Mouse (Mus musculus): ENCODE results near the gene Cx3cr1. TPM values are rescaled to one million over a fixed set of nuclear protein-coding genes. Genes with fewer than 3 reads are reported as not detected.

Cx3cr1 gene
- polyA plus RNA-seq, 1 experiment = 0.04 TPM

DNA sequence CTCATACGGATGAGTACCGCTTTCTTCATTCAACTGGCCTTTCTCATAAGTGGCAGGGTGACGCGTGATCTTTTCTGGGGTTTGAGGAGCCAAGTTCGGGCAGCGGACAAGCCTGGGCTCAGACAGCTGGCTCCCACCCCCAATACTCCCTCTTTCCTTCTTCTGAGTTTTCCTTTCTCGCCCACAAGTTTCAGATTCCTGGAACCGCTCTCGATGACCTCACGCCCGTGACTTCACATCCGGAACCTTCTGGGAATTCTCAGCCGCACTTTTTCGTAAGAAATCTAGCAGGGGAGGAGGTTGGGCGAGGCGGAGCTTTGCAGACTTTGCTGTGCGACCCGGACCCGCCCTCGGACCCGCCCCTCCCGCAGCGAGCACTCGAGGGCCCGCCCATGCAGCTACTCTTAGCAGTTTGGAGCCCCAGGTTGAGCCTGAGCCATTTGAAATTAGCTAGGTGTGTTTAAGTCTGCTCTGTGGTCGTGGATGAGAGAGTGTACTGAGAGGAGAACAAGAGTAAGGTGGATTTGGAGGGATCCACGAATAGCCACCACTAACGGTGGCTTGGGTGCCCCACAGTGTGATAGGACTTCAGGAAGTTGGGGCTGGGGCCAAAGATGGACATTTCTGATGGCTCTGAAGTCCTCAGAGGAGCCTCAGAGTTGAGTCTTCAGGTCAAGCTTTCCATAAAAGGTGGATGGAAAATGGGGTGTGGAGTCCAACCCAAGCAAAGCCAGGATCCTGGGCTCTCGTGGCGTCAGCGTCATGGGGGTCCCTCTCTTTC is 67.5 kb downstream of the Cx3cr1 start:
- Histone ChIP-seq H3ac (ENCODE audit: control insufficient read depth, insufficient read length, low read depth) (peak overlapping the region; percentile 1), H3K36me3 (ENCODE audit: control insufficient read depth, insufficient read depth) (no peaks in the 10 kb centered on the region), H3K4me3 (ENCODE audit: insufficient read depth, poor library complexity, severe bottlenecking) (no peak overlapping the region), H3K27me3 (ENCODE audit: control insufficient read depth, insufficient read depth, insufficient read length) (no peaks in the 10 kb centered on the region), H3K79me3 (ENCODE audit: low read depth) (no peaks in the 10 kb centered on the region), H3K79me2 (ENCODE audit: control insufficient read depth, insufficient read depth) (no peaks in the 10 kb centered on the region)
- TF ChIP-seq MAX (IDR thresholded peaks at IDR 0.05) = no peak
- TF ChIP-seq MYOG (IDR thresholded peaks at IDR 0.05; ENCODE audit: control insufficient read depth, extremely low read depth, insufficient read length) = no peak
- no peak for TF ChIP-seq CTCF (IDR thresholded peaks at IDR 0.05; ENCODE audit: control insufficient read depth, insufficient read depth, insufficient read length)
- TF ChIP-seq MYOD1 (IDR thresholded peaks at IDR 0.05; ENCODE audit: control insufficient read depth, insufficient read length, low read depth) = no peak
- TF ChIP-seq FOSL1 (IDR thresholded peaks at IDR 0.05; ENCODE audit: insufficient read depth, low read length, poor library complexity, severe bottlenecking) = no peak
- TF ChIP-seq USF1 (IDR thresholded peaks at IDR 0.05; ENCODE audit: low read depth) = no peak
- TF ChIP-seq CEBPB (IDR thresholded peaks at IDR 0.05; ENCODE audit: low read depth) = no peak

DNA sequence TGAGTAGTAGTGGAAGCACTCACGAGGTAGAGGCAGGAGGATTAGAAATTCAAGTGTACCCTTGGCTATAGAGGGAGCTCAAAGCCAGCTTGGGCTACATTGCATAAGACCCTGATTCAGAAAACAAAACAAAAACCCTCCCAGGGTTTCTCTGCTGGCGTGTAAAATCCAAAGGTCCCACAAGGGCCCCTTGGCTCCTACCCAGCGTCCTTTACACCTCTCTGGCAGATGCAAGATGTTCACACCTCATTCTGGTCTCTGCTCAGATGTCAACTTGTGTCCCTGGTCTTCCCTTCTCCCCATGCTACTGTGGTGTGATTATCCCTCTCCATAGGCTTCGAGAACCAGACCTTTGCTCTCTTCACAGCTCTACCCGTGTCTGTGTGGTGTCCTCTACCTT is 68.9 kb downstream of the Cx3cr1 start:
- no peak overlapping the region for H3K4me3 ChIP-seq (ENCODE audit: insufficient read depth, poor library complexity, severe bottlenecking)
- H3ac ChIP-seq (ENCODE audit: control insufficient read depth, insufficient read length, low read depth) = no peak overlapping the region
- H3K27me3 ChIP-seq (ENCODE audit: control insufficient read depth, insufficient read depth, insufficient read length) = no peaks in the 10 kb centered on the region
- H3K36me3 ChIP-seq (ENCODE audit: control insufficient read depth, insufficient read depth) = no peaks in the 10 kb centered on the region
- H3K79me3 ChIP-seq (ENCODE audit: low read depth) = no peaks in the 10 kb centered on the region
- H3K79me2 ChIP-seq (ENCODE audit: control insufficient read depth, insufficient read depth) = no peaks in the 10 kb centered on the region
- TF ChIP-seq FOSL1 (IDR thresholded peaks at IDR 0.05; ENCODE audit: insufficient read depth, low read length, poor library complexity, severe bottlenecking) (no peak), MYOG (IDR thresholded peaks at IDR 0.05; ENCODE audit: control insufficient read depth, extremely low read depth, insufficient read length) (no peak), USF1 (IDR thresholded peaks at IDR 0.05; ENCODE audit: low read depth) (no peak), CEBPB (IDR thresholded peaks at IDR 0.05; ENCODE audit: low read depth) (no peak), MYOD1 (IDR thresholded peaks at IDR 0.05; ENCODE audit: control insufficient read depth, insufficient read length, low read depth) (no peak), CTCF (IDR thresholded peaks at IDR 0.05; ENCODE audit: control insufficient read depth, insufficient read depth, insufficient read length) (no peak), MAX (IDR thresholded peaks at IDR 0.05) (no peak)

DNA sequence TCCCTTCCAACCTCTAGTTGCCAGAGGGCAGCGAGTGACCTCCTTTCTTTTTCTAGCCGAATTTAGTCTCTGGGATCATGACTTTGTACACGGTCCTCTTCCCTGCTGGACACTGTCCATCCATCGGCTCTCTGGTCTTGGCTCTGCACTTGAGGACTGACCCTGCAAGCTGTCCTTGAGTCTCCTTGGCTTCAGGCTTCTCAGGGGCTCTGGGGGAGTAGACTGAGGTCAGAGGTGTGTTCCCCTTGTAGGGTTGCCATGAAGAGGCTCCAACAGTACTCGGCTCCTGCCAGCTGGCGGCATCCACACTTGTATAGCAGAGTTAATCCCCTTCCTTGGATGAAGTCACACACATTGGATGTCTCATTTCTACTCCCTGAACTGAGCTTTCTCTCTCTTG is 70.0 kb downstream of the Cx3cr1 start:
- no peak for TF ChIP-seq CTCF (IDR thresholded peaks at IDR 0.05; ENCODE audit: control insufficient read depth, insufficient read depth, insufficient read length)
- no peak for TF ChIP-seq MYOD1 (IDR thresholded peaks at IDR 0.05; ENCODE audit: control insufficient read depth, insufficient read length, low read depth)
- TF ChIP-seq MYOG (IDR thresholded peaks at IDR 0.05; ENCODE audit: control insufficient read depth, extremely low read depth, insufficient read length) = no peak
- Histone ChIP-seq H3ac (ENCODE audit: control insufficient read depth, insufficient read length, low read depth) (no peak overlapping the region), H3K79me2 (ENCODE audit: control insufficient read depth, insufficient read depth) (no peaks in the 10 kb centered on the region), H3K27me3 (ENCODE audit: control insufficient read depth, insufficient read depth, insufficient read length) (no peaks in the 10 kb centered on the region), H3K4me3 (ENCODE audit: insufficient read depth, poor library complexity, severe bottlenecking) (no peak overlapping the region), H3K36me3 (ENCODE audit: control insufficient read depth, insufficient read depth) (no peaks in the 10 kb centered on the region), H3K79me3 (ENCODE audit: low read depth) (no peaks in the 10 kb centered on the region)

GRCm38 (mm10) chr9:119998776-119999175 is 70.9 kb downstream of the Cx3cr1 start:
- H3K36me3 ChIP-seq (ENCODE audit: control insufficient read depth, insufficient read depth) = no peaks in the 10 kb centered on the region
- no peak overlapping the region for H3ac ChIP-seq (ENCODE audit: control insufficient read depth, insufficient read length, low read depth)
- no peaks in the 10 kb centered on the region for H3K27me3 ChIP-seq (ENCODE audit: control insufficient read depth, insufficient read depth, insufficient read length)
- no peaks in the 10 kb centered on the region for H3K79me3 ChIP-seq (ENCODE audit: low read depth)
- H3K79me2 ChIP-seq (ENCODE audit: control insufficient read depth, insufficient read depth) = no peaks in the 10 kb centered on the region
- TF ChIP-seq CTCF (IDR thresholded peaks at IDR 0.05; ENCODE audit: control insufficient read depth, insufficient read depth, insufficient read length) = no peak
- TF ChIP-seq USF1 (IDR thresholded peaks at IDR 0.05; ENCODE audit: low read depth) = no peak
- no peak for TF ChIP-seq MYOG (IDR thresholded peaks at IDR 0.05; ENCODE audit: control insufficient read depth, extremely low read depth, insufficient read length)
- TF ChIP-seq MAX (IDR thresholded peaks at IDR 0.05) = no peak
- no peak for TF ChIP-seq FOSL1 (IDR thresholded peaks at IDR 0.05; ENCODE audit: insufficient read depth, low read length, poor library complexity, severe bottlenecking)
- TF ChIP-seq MYOD1 (IDR thresholded peaks at IDR 0.05; ENCODE audit: control insufficient read depth, insufficient read length, low read depth) = no peak
- TF ChIP-seq CEBPB (IDR thresholded peaks at IDR 0.05; ENCODE audit: low read depth) = no peak
- H3K4me3 ChIP-seq (ENCODE audit: insufficient read depth, poor library complexity, severe bottlenecking) = no peak overlapping the region

GRCm38 (mm10) chr9:119996080-119996479 is 73.6 kb downstream of the Cx3cr1 start:
- no peak overlapping the region for H3ac ChIP-seq (ENCODE audit: control insufficient read depth, insufficient read length, low read depth)
- TF ChIP-seq USF1 (IDR thresholded peaks at IDR 0.05; ENCODE audit: low read depth) (no peak), MYOG (IDR thresholded peaks at IDR 0.05; ENCODE audit: control insufficient read depth, extremely low read depth, insufficient read length) (no peak)
- no peaks in the 10 kb centered on the region for H3K36me3 ChIP-seq (ENCODE audit: control insufficient read depth, insufficient read depth)
- H3K79me3 ChIP-seq (ENCODE audit: low read depth) = no peaks in the 10 kb centered on the region
- no peaks in the 10 kb centered on the region for H3K79me2 ChIP-seq (ENCODE audit: control insufficient read depth, insufficient read depth)
- no peak overlapping the region for H3K4me3 ChIP-seq (ENCODE audit: insufficient read depth, poor library complexity, severe bottlenecking)
- no peaks in the 10 kb centered on the region for H3K27me3 ChIP-seq (ENCODE audit: control insufficient read depth, insufficient read depth, insufficient read length)

DNA sequence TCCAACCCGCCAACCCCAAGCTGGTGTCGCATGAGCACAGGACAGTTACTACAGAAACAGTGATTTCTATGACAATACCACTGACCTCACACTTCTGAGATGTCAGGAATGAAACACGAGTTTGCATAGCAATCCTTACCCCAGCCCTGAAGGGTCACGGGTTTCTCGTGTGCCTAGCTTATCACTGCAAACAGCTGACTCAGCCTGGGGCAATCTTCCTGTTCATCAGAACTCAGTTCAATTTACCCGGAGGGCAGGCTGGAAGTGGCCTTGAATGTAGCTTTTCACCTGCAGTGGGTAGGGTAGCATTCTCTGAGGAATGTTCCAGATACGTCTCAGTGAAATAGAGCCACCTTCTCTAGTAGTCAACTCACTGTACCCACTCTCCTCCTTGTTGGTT is 75.5 kb downstream of the Cx3cr1 start:
- no peaks in the 10 kb centered on the region for H3K79me2 ChIP-seq (ENCODE audit: control insufficient read depth, insufficient read depth)
- H3K27me3 ChIP-seq (ENCODE audit: control insufficient read depth, insufficient read depth, insufficient read length) = no peaks in the 10 kb centered on the region
- H3K4me3 ChIP-seq (ENCODE audit: insufficient read depth, poor library complexity, severe bottlenecking) = no peak overlapping the region
- H3K36me3 ChIP-seq (ENCODE audit: control insufficient read depth, insufficient read depth) = no peaks in the 10 kb centered on the region
- H3ac ChIP-seq (ENCODE audit: control insufficient read depth, insufficient read length, low read depth) = no peak overlapping the region
- H3K79me3 ChIP-seq (ENCODE audit: low read depth) = no peaks in the 10 kb centered on the region
- no peak for TF ChIP-seq FOSL1 (IDR thresholded peaks at IDR 0.05; ENCODE audit: insufficient read depth, low read length, poor library complexity, severe bottlenecking)
- TF ChIP-seq USF1 (IDR thresholded peaks at IDR 0.05; ENCODE audit: low read depth) = no peak
- no peak for TF ChIP-seq MYOG (IDR thresholded peaks at IDR 0.05; ENCODE audit: control insufficient read depth, extremely low read depth, insufficient read length)
- TF ChIP-seq CTCF (IDR thresholded peaks at IDR 0.05; ENCODE audit: control insufficient read depth, insufficient read depth, insufficient read length) = no peak
- no peak for TF ChIP-seq MYOD1 (IDR thresholded peaks at IDR 0.05; ENCODE audit: control insufficient read depth, insufficient read length, low read depth)
- no peak for TF ChIP-seq CEBPB (IDR thresholded peaks at IDR 0.05; ENCODE audit: low read depth)
- no peak for TF ChIP-seq MAX (IDR thresholded peaks at IDR 0.05)
